Mouse (Mus musculus) CH12.LX (cell line): ENCODE measurements at regions not wholly inside any gene's neighbourhood (a gene's known extent, or its start where the extent isn't known, plus 50 kb on each side); places are given as distances from the start of the nearest gene placed in this dataset.

Experiments
- CHD1 ChIP-seq: IDR thresholded peaks from 2 replicates; pipeline ENCODE4 v1.6.1; 2012; ENCODE audit warnings: low read depth, low read length, improper control_type of control experiment, inconsistent platforms
- CTCF ChIP-seq, 2 experiments: IDR thresholded peaks in 1 of 2; conservative IDR thresholded peaks in 1 of 2; 2 replicates each; pipeline ENCODE4 v1.5.1; 2011 to 2012; ENCODE audit warnings: low read depth in 2 of 2, low read length in 2 of 2, improper control_type of control experiment in 1 of 2, inconsistent platforms in 1 of 2, mild to moderate bottlenecking in 1 of 2, moderate library complexity in 1 of 2
- E2F4 ChIP-seq: IDR thresholded peaks from 2 replicates; pipeline ENCODE4 v1.6.1; 2011; ENCODE audit warnings: low read depth, low read length, improper control_type of control experiment; ENCODE audit not compliant: insufficient replicate concordance
- EP300 ChIP-seq: IDR thresholded peaks from 2 replicates; pipeline ENCODE4 v1.6.1; 2011; ENCODE audit warnings: low read length, improper control_type of control experiment
- JUN ChIP-seq: IDR thresholded peaks from 2 replicates; pipeline ENCODE4 v1.6.1; 2011; ENCODE audit warnings: low read depth, mild to moderate bottlenecking, low read length, improper control_type of control experiment, moderate library complexity; ENCODE audit not compliant: insufficient read depth
- KAT2A ChIP-seq: IDR thresholded peaks from 2 replicates; pipeline ENCODE4 v1.6.1; 2012; ENCODE audit warnings: low read length, improper control_type of control experiment, inconsistent platforms; ENCODE audit not compliant: insufficient replicate concordance
- MAFK ChIP-seq: IDR thresholded peaks from 2 replicates; pipeline ENCODE4 v1.6.1; 2011; ENCODE audit warnings: low read length, improper control_type of control experiment; ENCODE audit not compliant: insufficient replicate concordance
- MAZ ChIP-seq: IDR thresholded peaks from 2 replicates; pipeline ENCODE4 v1.6.1; 2012; ENCODE audit warnings: low read depth, mild to moderate bottlenecking, inconsistent platforms, low read length, improper control_type of control experiment, moderate library complexity
- MYC ChIP-seq: IDR thresholded peaks from 2 replicates; pipeline ENCODE4 v1.6.1; 2011; ENCODE audit warnings: low read depth, mild to moderate bottlenecking, improper control_type of control experiment, low read length
- POLR2A ChIP-seq: IDR thresholded peaks from 2 replicates; pipeline ENCODE4 v1.6.1; 2011; ENCODE audit warnings: low read depth, mild to moderate bottlenecking, improper control_type of control experiment, low read length
- SIN3A ChIP-seq: IDR thresholded peaks from 2 replicates; pipeline ENCODE4 v1.6.1; 2012; ENCODE audit warnings: low read length, improper control_type of control experiment, inconsistent platforms
- SMC3 ChIP-seq: IDR thresholded peaks from 2 replicates; pipeline ENCODE4 v1.6.1; 2011; ENCODE audit warnings: low read depth, low read length, improper control_type of control experiment

- no peak for TF ChIP-seq CTCF (conservative IDR thresholded peaks at IDR 0.05 in 1 of 2, IDR thresholded peaks at IDR 0.05 in 1 of 2; ENCODE audit: low read depth in 2 of 2, low read length in 2 of 2)
- TF ChIP-seq KAT2A: no peak
- no peak for TF ChIP-seq SMC3
- TF ChIP-seq E2F4: no peak
- TF ChIP-seq SIN3A: no peak
- TF ChIP-seq MAFK: no peak
- TF ChIP-seq EP300: no peak
- no peak for TF ChIP-seq JUN
- no peak for TF ChIP-seq POLR2A
- TF ChIP-seq CHD1: no peak
- TF ChIP-seq MYC: no peak
- no peak for TF ChIP-seq MAZ
Observed at GRCm38 (mm10) chrX:153927996-153928395, 84.4 kb downstream of the Samt1 start.
